13 mouse cellular contexts compared by ENCODE assay signal in genomic region chr7:105774661-105775060, GRCm38 (mm10). TPM values are rescaled to one million over a fixed set of nuclear protein-coding genes. Genes with fewer than 3 reads are reported as not detected.
DNase-seq lines count a peak whose midpoint lies in the region; ATAC-seq lines count a peak whose summit lies in the region.
"Had no signal": no experiment of that assay in that cellular context is flagged by ENCODE, and none has a peak within 500 bp of the region (broad histone marks: within the 10 kb centered on the region; RNA-seq: fewer than 3 reads in every experiment).

No protein-coding gene starts in this region.

- 50% methylated on average over 8 of the region's 8 CpGs for WGBS in heart, embryonic 14.5 days
- 36% methylated on average over 8 of the region's 8 CpGs for WGBS in lung, embryonic 16.5 days

- no peak for DNase-seq in heart, adult 18-20 months
- DNase-seq in lung, postnatal 14 days, result no peak
- DNase-seq in kidney, adult 9 months, result peak; percentile 53
- DNase-seq in retina, embryonic 14.5 days (ENCODE audit: low spot score), result peak; percentile 60
- no peak for DNase-seq in adrenal gland, postnatal 36 days
- no peak for DNase-seq in frontal cortex, postnatal 14 days (ENCODE audit: low spot score in 2 of 2)
- DNase-seq: adrenal gland, adult 2 months; right cerebral cortex, postnatal 25 days had no signal

- H3K4me3 ChIP-seq in heart, embryonic 14.5 days (ENCODE audit: control insufficient read depth in 1 of 2, insufficient read depth in 1 of 2, low read depth in 1 of 2, low read length in 2 of 2), result no peak overlapping the region
- no peak overlapping the region for H3K4me3 ChIP-seq in lung, embryonic 16.5 days (ENCODE audit: low read length)
- H3K4me3 ChIP-seq: embryonic facial prominence, embryonic 15.5 days; neural tube, embryonic 12.5 days had no signal

- no peaks in the 10 kb centered on the region for H3K9me3 ChIP-seq in heart, embryonic 14.5 days (ENCODE audit: control insufficient read depth, low read length)
- no peaks in the 10 kb centered on the region for H3K9me3 ChIP-seq in lung, embryonic 16.5 days (ENCODE audit: control insufficient read depth, low read length)
- H3K9me3 ChIP-seq: embryonic facial prominence, embryonic 15.5 days; neural tube, embryonic 12.5 days had no signal

- peaks cover 17 to 22% of the 10 kb centered on the region in 2 experiments for H3K4me1 ChIP-seq in heart, embryonic 14.5 days (ENCODE audit: control insufficient read depth in 2 of 2, insufficient read depth in 2 of 2, low read length in 2 of 2)
- peaks cover 40% of the 10 kb centered on the region for H3K4me1 ChIP-seq in lung, embryonic 16.5 days (replicated peaks; ENCODE audit: control insufficient read depth, insufficient read depth, low read length)

- no peak overlapping the region for H3K9ac ChIP-seq in heart, embryonic 14.5 days (ENCODE audit: low read length)
- H3K9ac ChIP-seq in lung, embryonic 16.5 days (ENCODE audit: low read length), result no peak overlapping the region
- H3K9ac ChIP-seq: embryonic facial prominence, embryonic 15.5 days; neural tube, embryonic 12.5 days had no signal

- no peak for ATAC-seq in heart, embryonic 14.5 days (ENCODE audit: insufficient number of reproducible peaks, insufficient read depth, low FRiP score, low read depth)
- no peak for ATAC-seq in lung, embryonic 16.5 days (ENCODE audit: low read depth)

- H3K36me3 ChIP-seq in heart, embryonic 14.5 days (ENCODE audit: control insufficient read depth, insufficient read depth, low read length), result peaks cover 26% of the 10 kb centered on the region
- H3K36me3 ChIP-seq in lung, embryonic 16.5 days (ENCODE audit: control insufficient read depth, insufficient read depth, low read length), result peaks cover 17% of the 10 kb centered on the region

- H3K27me3 ChIP-seq in heart, embryonic 14.5 days (ENCODE audit: control insufficient read depth, insufficient read depth, low read length), result no peaks in the 10 kb centered on the region
- H3K27me3 ChIP-seq in lung, embryonic 16.5 days (ENCODE audit: control insufficient read depth, insufficient read depth, low read depth, low read length), result no peaks in the 10 kb centered on the region
- H3K27me3 ChIP-seq: embryonic facial prominence, embryonic 15.5 days; neural tube, embryonic 12.5 days had no signal

- H3K4me2 ChIP-seq in heart, embryonic 14.5 days (ENCODE audit: low read length), result no peak overlapping the region
- H3K4me2 ChIP-seq in lung, embryonic 16.5 days (ENCODE audit: low read depth, low read length), result no peak overlapping the region
- H3K4me2 ChIP-seq: embryonic facial prominence, embryonic 15.5 days; neural tube, embryonic 12.5 days had no signal

- H3K27ac ChIP-seq in heart, embryonic 14.5 days (replicated peaks in 1 of 2; ENCODE audit: control insufficient read depth in 1 of 2, insufficient read depth in 1 of 2, low read depth in 2 of 2, low read length in 2 of 2), result 0 out of 4 replicates have a peak overlapping the region, but pooled peaks have one; percentile 6 to 24
- peak overlapping the region; percentile 35; the same call in 1 of the 2 replicates for H3K27ac ChIP-seq in lung, embryonic 16.5 days (ENCODE audit: low read length)
- H3K27ac ChIP-seq: embryonic facial prominence, embryonic 15.5 days; macrophage; neural tube, embryonic 12.5 days had no signal

RNA-seq across cellular contexts. Expression of gene Dchs1, which starts 12.8 kb away (rescaled TPM):
- 7.7 and 8.3 TPM in 2 replicates for polyA plus RNA-seq in heart, embryonic 14.5 days (2014; fragmentation: Nextera tagmentation; extraction: Ambion mirVana)
- total RNA-seq in heart, adult 18-20 months (2021), result 1 to 10 TPM; 6.0 to 7.3 TPM
- polyA plus RNA-seq in lung, embryonic 16.5 days (2015; fragmentation: Nextera tagmentation; extraction: Ambion mirVana), result 7.1 and 7.2 TPM in 2 replicates
- total RNA-seq in adrenal gland, postnatal 36 days (2021), result 1 to 10 TPM; 7.5 to 8.0 TPM

RNA-seq across cellular contexts. Expression of gene Tpp1, which starts 22.6 kb away (rescaled TPM):
- polyA plus RNA-seq in heart, embryonic 14.5 days (2014; fragmentation: Nextera tagmentation; extraction: Ambion mirVana), result 89.2 and 104 TPM in 2 replicates
- 10 to 100 TPM; 39.1 to 52.2 TPM for total RNA-seq in heart, adult 18-20 months (2021)
- 96.4 and 102 TPM in 2 replicates for polyA plus RNA-seq in lung, embryonic 16.5 days (2015; fragmentation: Nextera tagmentation; extraction: Ambion mirVana)
- 100 to 1,000 TPM in 1 of 2 experiments, 10 to 100 TPM in 1; 99.2 to 113 TPM for total RNA-seq in adrenal gland, postnatal 36 days (2021)

RNA-seq across cellular contexts. Expression of gene Taf10, which starts 30.5 kb away (rescaled TPM):
- 135 and 159 TPM in 2 replicates for polyA plus RNA-seq in heart, embryonic 14.5 days (2014; fragmentation: Nextera tagmentation; extraction: Ambion mirVana)
- total RNA-seq in heart, adult 18-20 months (2021), result 100 to 1,000 TPM in 1 of 2 experiments, 10 to 100 TPM in 1; 94.8 to 120 TPM
- polyA plus RNA-seq in lung, embryonic 16.5 days (2015; fragmentation: Nextera tagmentation; extraction: Ambion mirVana), result 101 and 105 TPM in 2 replicates
- total RNA-seq in adrenal gland, postnatal 36 days (2021), result 100 to 1,000 TPM; 209 to 217 TPM

RNA-seq across cellular contexts. Expression of gene Mrpl17, which starts 36.2 kb away (rescaled TPM):
- 206 and 233 TPM in 2 replicates for polyA plus RNA-seq in heart, embryonic 14.5 days (2014; fragmentation: Nextera tagmentation; extraction: Ambion mirVana)
- total RNA-seq in heart, adult 18-20 months (2021), result 100 to 1,000 TPM; 121 to 126 TPM
- polyA plus RNA-seq in lung, embryonic 16.5 days (2015; fragmentation: Nextera tagmentation; extraction: Ambion mirVana), result 344 and 345 TPM in 2 replicates
- 100 to 1,000 TPM; 202 to 215 TPM for total RNA-seq in adrenal gland, postnatal 36 days (2021)

RNA-seq across cellular contexts. Expression of gene Rrp8, which starts 37.5 kb away (rescaled TPM):
- 19.6 and 22.4 TPM in 2 replicates for polyA plus RNA-seq in heart, embryonic 14.5 days (2014; fragmentation: Nextera tagmentation; extraction: Ambion mirVana)
- 10 to 100 TPM in 1 of 2 experiments, 1 to 10 TPM in 1; 9.6 to 14.5 TPM for total RNA-seq in heart, adult 18-20 months (2021)
- polyA plus RNA-seq in lung, embryonic 16.5 days (2015; fragmentation: Nextera tagmentation; extraction: Ambion mirVana), result 31.1 and 41.7 TPM in 2 replicates
- total RNA-seq in adrenal gland, postnatal 36 days (2021), result 10 to 100 TPM; 17.9 to 22.5 TPM

Comparison
In these comparisons a context has a peak if more than half of its experiments do, and no peak if none do; other contexts are left out.
1. DNase-seq: peak in kidney, adult 9 months (single experiment) and retina, embryonic 14.5 days (single experiment); none in heart, adult 18-20 months (0 of 2), lung, postnatal 14 days (single experiment), adrenal gland, postnatal 36 days (0 of 2) and frontal cortex, postnatal 14 days (0 of 2).